Mouse (Mus musculus): ENCODE results near the gene Rps5. TPM values are rescaled to one million over a fixed set of nuclear protein-coding genes. Genes with fewer than 3 reads are reported as not detected.
"Not testable (repeated sequence)": the region's sequence is repeated elsewhere in the genome, so short reads cannot be mapped to it uniquely, and the experiment has no call there.

Gene Rps5
- polyA plus RNA-seq, 1 experiment, result 2,242 TPM

GRCm38 (mm10) chr7:12927693-12928589, 5.9 kb downstream of the Rps5 start:
- no peak for TF ChIP-seq POLR2A (IDR thresholded peaks at IDR 0.05; ENCODE audit: low read depth, low read length)
- TF ChIP-seq CTCF (IDR thresholded peaks at IDR 0.05; ENCODE audit: extremely low read depth, insufficient read length, insufficient replicate concordance, low read depth, low read length), result no peak
- H3K36me3 ChIP-seq (ENCODE audit: control insufficient read depth, insufficient read depth, low read length), result peaks cover 34% of the 10 kb centered on the region
- peak overlapping the region; percentile 38 for H3K4me3 ChIP-seq (ENCODE audit: low read depth, low read length)
- no peaks in the 10 kb centered on the region; the same call in 1 of the 2 replicates for H3K27me3 ChIP-seq (ENCODE audit: control insufficient read depth, insufficient read depth, low read length)
- peaks cover 7% of the 10 kb centered on the region for H3K4me1 ChIP-seq (ENCODE audit: control insufficient read depth, insufficient read depth, insufficient read length, low read length)
- H3K27ac ChIP-seq (ENCODE audit: insufficient read depth, low read depth, low read length), result no peak overlapping the region
- 5% methylated on average over 65 of the region's 65 CpGs for WGBS

GRCm38 (mm10) chr7:12933615-12934140, 11.6 kb downstream of the Rps5 start:
- Histone ChIP-seq H3K27me3 (ENCODE audit: control insufficient read depth, insufficient read depth, low read length) (no peaks in the 10 kb centered on the region), H3K27ac (ENCODE audit: insufficient read depth, low read depth, low read length) (no peak overlapping the region), H3K4me3 (ENCODE audit: low read depth, low read length) (no peak overlapping the region), H3K36me3 (ENCODE audit: control insufficient read depth, insufficient read depth, low read length) (no peaks in the 10 kb centered on the region), H3K4me1 (ENCODE audit: control insufficient read depth, insufficient read depth, insufficient read length, low read length) (no peaks in the 10 kb centered on the region)
- TF ChIP-seq POLR2A (IDR thresholded peaks at IDR 0.05; ENCODE audit: low read depth, low read length) (no peak), CTCF (IDR thresholded peaks at IDR 0.05; ENCODE audit: extremely low read depth, insufficient read length, insufficient replicate concordance, low read depth, low read length) (no peak)
- 81% methylated on average over 4 of the region's 4 CpGs for WGBS

- no peaks in the 10 kb centered on the region for H3K27me3 ChIP-seq (ENCODE audit: control insufficient read depth, insufficient read depth, low read length)
- no peak for TF ChIP-seq CTCF (IDR thresholded peaks at IDR 0.05; ENCODE audit: extremely low read depth, insufficient read length, insufficient replicate concordance, low read depth, low read length)
- no peak for TF ChIP-seq POLR2A (IDR thresholded peaks at IDR 0.05; ENCODE audit: low read depth, low read length)
- H3K4me1 ChIP-seq (ENCODE audit: control insufficient read depth, insufficient read depth, insufficient read length, low read length), result no peaks in the 10 kb centered on the region
- no peaks in the 10 kb centered on the region for H3K36me3 ChIP-seq (ENCODE audit: control insufficient read depth, insufficient read depth, low read length)
- no peak overlapping the region for H3K4me3 ChIP-seq (ENCODE audit: low read depth, low read length)
- H3K27ac ChIP-seq (ENCODE audit: insufficient read depth, low read depth, low read length), result no peak overlapping the region
- WGBS, result 53% methylated on average over 3 of the region's 3 CpGs
Measured at GRCm38 (mm10) chr7:12934808-12935207, 12.7 kb downstream of the Rps5 start.

- H3K36me3 ChIP-seq (ENCODE audit: control insufficient read depth, insufficient read depth, low read length); H3K27ac ChIP-seq (ENCODE audit: insufficient read depth, low read depth, low read length); H3K4me3 ChIP-seq (ENCODE audit: low read depth, low read length); H3K4me1 ChIP-seq (ENCODE audit: control insufficient read depth, insufficient read depth, insufficient read length, low read length); H3K27me3 ChIP-seq (ENCODE audit: control insufficient read depth, insufficient read depth, low read length): not testable (repeated sequence)
- 90% methylated on average over 4 of the region's 4 CpGs for WGBS
Measured at GRCm38 (mm10) chr7:12937254-12937803, 15.2 kb downstream of the Rps5 start.

GRCm38 (mm10) chr7:12940599-12940998, 18.5 kb downstream of the Rps5 start:
- Histone ChIP-seq H3K4me3 (ENCODE audit: low read depth, low read length) (no peak overlapping the region), H3K27me3 (ENCODE audit: control insufficient read depth, insufficient read depth, low read length) (no peaks in the 10 kb centered on the region), H3K36me3 (ENCODE audit: control insufficient read depth, insufficient read depth, low read length) (no peaks in the 10 kb centered on the region), H3K4me1 (ENCODE audit: control insufficient read depth, insufficient read depth, insufficient read length, low read length) (no peaks in the 10 kb centered on the region), H3K27ac (ENCODE audit: insufficient read depth, low read depth, low read length) (no peak overlapping the region)
- WGBS, result 86% methylated on average over 4 of the region's 4 CpGs
- TF ChIP-seq CTCF (IDR thresholded peaks at IDR 0.05; ENCODE audit: extremely low read depth, insufficient read length, insufficient replicate concordance, low read depth, low read length) (no peak), POLR2A (IDR thresholded peaks at IDR 0.05; ENCODE audit: low read depth, low read length) (no peak)

- no peak overlapping the region for H3K27ac ChIP-seq (ENCODE audit: insufficient read depth, low read depth, low read length)
- H3K36me3 ChIP-seq (ENCODE audit: control insufficient read depth, insufficient read depth, low read length), result no peaks in the 10 kb centered on the region
- no peaks in the 10 kb centered on the region for H3K27me3 ChIP-seq (ENCODE audit: control insufficient read depth, insufficient read depth, low read length)
- peak; percentile 30; the same call in 1 of the 2 replicates for TF ChIP-seq CTCF (IDR thresholded peaks at IDR 0.05; ENCODE audit: extremely low read depth, insufficient read length, insufficient replicate concordance, low read depth, low read length)
- TF ChIP-seq POLR2A (IDR thresholded peaks at IDR 0.05; ENCODE audit: low read depth, low read length), result no peak
- no peaks in the 10 kb centered on the region for H3K4me1 ChIP-seq (ENCODE audit: control insufficient read depth, insufficient read depth, insufficient read length, low read length)
- H3K4me3 ChIP-seq (ENCODE audit: low read depth, low read length), result no peak overlapping the region
Measured at GRCm38 (mm10) chr7:12943488-12943887, 21.4 kb downstream of the Rps5 start.
